Mouse (Mus musculus) c-Kit-positive CD71-positive TER-119-positive erythroid progenitor cells, embryonic 14.5 days (primary cell): Measurements from ENCODE around the gene Srrm4.

Source experiments
- DNase-seq: peaks from one replicate; pipeline ENCODE4 v3.0.0-alpha.2; 2013; ENCODE audit warnings: low spot score

Gene Srrm4

GRCm38 (mm10) chr5:116553106-116553505 is 38.5 kb downstream of the Srrm4 start:
- no peak for DNase-seq

- DNase-seq: no peak
These were observed 39.0 kb downstream of the Srrm4 start for GRCm38 (mm10) chr5:116552584-116552983.

GRCm38 (mm10) chr5:116545746-116546145 is 45.9 kb downstream of the Srrm4 start:
- DNase-seq: no peak

- no peak for DNase-seq
These were observed 49.3 kb downstream of the Srrm4 start for GRCm38 (mm10) chr5:116542317-116542716.

GRCm38 (mm10) chr5:116541128-116541527 is 50.5 kb downstream of the Srrm4 start:
- no peak for DNase-seq

- DNase-seq: no peak
These were observed 52.3 kb downstream of the Srrm4 start for GRCm38 (mm10) chr5:116539360-116539759.

- no peak for DNase-seq
These were observed 53.1 kb downstream of the Srrm4 start for GRCm38 (mm10) chr5:116538491-116538890.

- DNase-seq: no peak
These were observed 65.3 kb downstream of the Srrm4 start for GRCm38 (mm10) chr5:116526324-116526723.

- DNase-seq: no peak
These were observed 66.3 kb downstream of the Srrm4 start for GRCm38 (mm10) chr5:116525308-116525707.

- no peak for DNase-seq
These were observed 68.1 kb downstream of the Srrm4 start for GRCm38 (mm10) chr5:116523553-116523952.

GRCm38 (mm10) chr5:116523079-116523478 is 68.5 kb downstream of the Srrm4 start:
- DNase-seq: no peak

GRCm38 (mm10) chr5:116522273-116522672 is 69.3 kb downstream of the Srrm4 start:
- DNase-seq: no peak

- DNase-seq: no peak
These were observed 73.6 kb downstream of the Srrm4 start for GRCm38 (mm10) chr5:116518047-116518446.

GRCm38 (mm10) chr5:116512135-116512534 is 79.5 kb downstream of the Srrm4 start:
- DNase-seq: no peak

- no peak for DNase-seq
These were observed 81.4 kb downstream of the Srrm4 start for GRCm38 (mm10) chr5:116510229-116510628.

- DNase-seq: no peak
These were observed 90.3 kb downstream of the Srrm4 start for GRCm38 (mm10) chr5:116501342-116501741.

- no peak for DNase-seq
These were observed 92.6 kb downstream of the Srrm4 start for GRCm38 (mm10) chr5:116498880-116499640.

- no peak for DNase-seq
These were observed 93.8 kb downstream of the Srrm4 start for GRCm38 (mm10) chr5:116497866-116498265.

GRCm38 (mm10) chr5:116497205-116497604 is 94.4 kb downstream of the Srrm4 start:
- DNase-seq: no peak

GRCm38 (mm10) chr5:116496717-116497116 is 94.9 kb downstream of the Srrm4 start:
- no peak for DNase-seq

GRCm38 (mm10) chr5:116495466-116495865 is 96.2 kb downstream of the Srrm4 start:
- no peak for DNase-seq

- DNase-seq: no peak
These were observed 97.2 kb downstream of the Srrm4 start for GRCm38 (mm10) chr5:116494377-116494776.

- no peak for DNase-seq
These were observed 98.9 kb downstream of the Srrm4 start for GRCm38 (mm10) chr5:116492726-116493125.

- DNase-seq: no peak
These were observed 99.7 kb downstream of the Srrm4 start for GRCm38 (mm10) chr5:116491794-116492420.
